Mouse (Mus musculus): Measurements from ENCODE around the gene Snrpd2. TPM values are rescaled to one million over a fixed set of nuclear protein-coding genes. Genes with fewer than 3 reads are reported as not detected.

Gene Snrpd2
- total RNA-seq, 2 experiments from 2014 or later, result 47.3 to 49.9 TPM

- intact Hi-C loops (cut with DNase I), result loop anchor here (2.0 kb wide), 1 partner anchor 16 kb away; no protein-coding TSS in a partner anchor
- DNase-seq, result peak; percentile 65 to 82
These were observed 23.4 kb downstream of the Snrpd2 start for GRCm38 (mm10) chr7:19172874-19173273.

- intact Hi-C loops (cut with DNase I), result loop anchor here (5.0 kb wide), 3 partner anchors 106 to 166 kb away; partner anchors contain the start of genes Ercc1, Ppm1n and Rtn2
- no peak for DNase-seq
These were observed 26.4 kb downstream of the Snrpd2 start, which contains the start of gene Eml2 for GRCm38 (mm10) chr7:19175708-19176515. Eml2 (plus strand) TSS chr7:19176421.

GRCm38 (mm10) chr7:19176516-19176947 is 27.0 kb downstream of the Snrpd2 start:
- no peak for DNase-seq
- intact Hi-C loops (cut with DNase I), result loop anchor here (5.0 kb wide), 3 partner anchors 106 to 166 kb away; partner anchors contain the start of genes Ercc1, Ppm1n and Rtn2

DNA sequence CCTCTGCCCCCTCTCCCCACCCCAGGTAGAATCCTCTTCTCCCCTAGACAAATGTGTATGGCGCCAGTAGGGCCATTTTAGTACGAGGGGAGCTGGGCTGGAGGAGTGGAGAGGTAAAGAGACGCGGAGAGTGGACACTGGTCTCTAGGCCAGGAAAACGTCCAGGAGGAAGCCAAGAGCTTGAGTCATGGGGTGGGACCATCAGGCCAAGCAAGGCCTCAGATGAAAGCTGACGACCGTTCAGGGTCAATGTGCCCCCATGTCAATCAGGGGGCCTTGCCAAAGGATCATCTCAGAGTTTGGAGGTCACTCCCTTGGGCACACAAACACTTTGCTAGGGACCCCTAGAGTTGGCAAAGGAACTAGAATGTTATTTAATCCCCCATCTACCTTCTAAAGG is 27.7 kb downstream of the Snrpd2 start:
- DNase-seq, result no peak

GRCm38 (mm10) chr7:19178035-19178434 is 28.5 kb downstream of the Snrpd2 start:
- intact Hi-C loops (cut with DNase I), result loop anchor here (2.0 to 5.0 kb wide), 4 partner anchors 29 to 164 kb away; partner anchors contain the start of genes Ercc1, Ppm1n and Rtn2
- DNase-seq, result no peak

More for the DNA sequence above, 27.7 kb downstream of the Snrpd2 start:
- intact Hi-C loops (cut with DNase I), result loop anchor here (5.0 kb wide), 3 partner anchors 105 to 165 kb away; partner anchors contain the start of genes Ercc1, Ppm1n and Rtn2

- intact Hi-C loops (cut with DNase I), result loop anchor here (2.0 to 5.0 kb wide), 4 partner anchors 28 to 164 kb away; partner anchors contain the start of genes Ercc1, Ppm1n and Rtn2
- peak; percentile 59 to 69 for DNase-seq
These were observed 29.0 kb downstream of the Snrpd2 start for GRCm38 (mm10) chr7:19178443-19179092.

- intact Hi-C loops (cut with DNase I), result loop anchor here (2.0 to 5.0 kb wide), 4 partner anchors 28 to 163 kb away; partner anchors contain the start of genes Ercc1, Ppm1n and Rtn2
- peak; percentile 44 to 58 for DNase-seq
These were observed 29.7 kb downstream of the Snrpd2 start for GRCm38 (mm10) chr7:19179173-19179572.

DNA sequence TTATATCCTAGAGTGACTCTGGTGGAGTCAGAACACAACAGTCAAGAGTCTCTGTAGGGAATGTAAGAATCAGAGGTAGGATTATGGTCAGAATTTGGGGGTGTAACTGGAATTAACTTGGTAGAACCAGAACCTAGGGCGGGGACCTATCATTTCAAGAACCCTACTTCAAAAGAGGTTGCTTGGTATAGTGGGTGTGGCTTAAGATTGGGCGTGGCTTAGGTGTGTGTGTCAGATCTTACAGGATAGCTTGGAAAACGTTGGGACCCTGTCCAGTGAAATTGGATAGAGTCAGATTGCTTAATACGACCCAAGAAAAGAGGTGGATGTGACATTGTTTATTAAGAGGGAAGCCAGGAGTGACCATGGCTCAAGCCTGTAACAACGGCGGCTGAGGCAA is 30.4 kb downstream of the Snrpd2 start:
- intact Hi-C loops (cut with DNase I), result loop anchor here (2.0 to 5.0 kb wide), 4 partner anchors 27 to 162 kb away; partner anchors contain the start of genes Ercc1, Ppm1n and Rtn2
- DNase-seq, result no peak

GRCm38 (mm10) chr7:19180862-19181429 is 31.4 kb downstream of the Snrpd2 start:
- DNase-seq, result no peak
- intact Hi-C loops (cut with DNase I), result no loop called here

- DNase-seq, result no peak
- intact Hi-C loops (cut with DNase I), result no loop called here
These were observed 34.7 kb downstream of the Snrpd2 start for GRCm38 (mm10) chr7:19184250-19184649.

DNA sequence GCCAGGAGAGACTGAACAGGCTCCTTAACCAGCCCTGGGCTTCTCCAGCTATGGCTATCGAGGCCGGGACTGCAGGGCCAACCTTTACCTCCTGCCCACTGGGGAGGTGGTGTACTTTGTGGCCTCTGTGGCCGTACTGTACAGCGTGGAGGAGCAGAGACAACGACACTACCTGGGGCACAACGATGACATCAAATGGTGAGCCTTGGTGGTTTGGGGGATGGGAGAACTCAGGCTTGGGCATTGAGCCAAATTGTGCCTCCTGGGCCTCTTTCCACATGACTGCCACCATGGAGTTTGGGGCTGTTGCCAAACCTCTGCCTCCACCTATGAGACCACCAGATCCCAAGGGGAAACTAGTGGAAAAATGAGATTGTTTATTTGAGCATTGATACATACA is 35.2 kb downstream of the Snrpd2 start:
- no peak for DNase-seq
- intact Hi-C loops (cut with DNase I), result no loop called here

DNA sequence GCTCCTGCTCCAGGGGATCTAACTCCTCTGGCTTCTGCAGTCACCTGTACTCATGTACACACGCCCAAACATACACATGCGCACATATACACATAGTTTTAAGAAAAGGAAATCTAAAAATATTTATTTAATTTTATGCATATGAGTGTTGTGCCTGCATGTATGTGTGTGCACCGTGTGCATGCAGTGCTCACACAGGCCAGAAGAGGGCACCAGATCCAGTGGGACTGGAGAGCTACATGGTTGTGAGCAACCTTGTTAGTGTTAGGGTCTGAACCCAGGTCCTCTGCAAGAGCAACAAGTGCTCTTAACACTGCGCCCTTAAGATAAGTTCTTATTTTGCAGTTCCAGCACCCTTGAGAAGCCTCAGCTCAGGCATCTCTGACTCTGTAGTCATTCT is 45.2 kb downstream of the Snrpd2 start:
- intact Hi-C loops (cut with DNase I), result no loop called here
- no peak for DNase-seq

GRCm38 (mm10) chr7:19196676-19197075 is 47.2 kb downstream of the Snrpd2 start:
- no peak for DNase-seq
- intact Hi-C loops (cut with DNase I), result no loop called here

DNA sequence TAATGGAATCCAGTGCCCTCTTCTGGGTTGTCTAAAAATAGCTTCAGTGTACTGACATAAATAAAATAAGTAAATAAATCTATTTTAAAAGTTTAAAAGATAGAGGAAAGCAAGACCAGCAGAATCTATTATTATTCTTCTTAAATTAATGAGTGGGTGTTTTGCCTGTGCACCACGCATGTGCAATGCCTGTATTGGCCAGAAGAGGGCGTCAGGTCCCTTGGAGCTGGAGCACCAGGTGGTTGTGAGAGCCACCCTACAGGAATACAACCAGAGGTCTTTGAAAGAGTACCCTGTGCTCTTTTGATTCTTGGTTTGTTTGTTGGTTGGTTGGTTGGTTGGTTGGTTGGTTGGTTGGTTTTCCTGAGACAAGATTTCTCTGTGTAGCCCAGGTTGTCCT is 48.5 kb downstream of the Snrpd2 start:
- no peak for DNase-seq
- intact Hi-C loops (cut with DNase I), result no loop called here

DNA sequence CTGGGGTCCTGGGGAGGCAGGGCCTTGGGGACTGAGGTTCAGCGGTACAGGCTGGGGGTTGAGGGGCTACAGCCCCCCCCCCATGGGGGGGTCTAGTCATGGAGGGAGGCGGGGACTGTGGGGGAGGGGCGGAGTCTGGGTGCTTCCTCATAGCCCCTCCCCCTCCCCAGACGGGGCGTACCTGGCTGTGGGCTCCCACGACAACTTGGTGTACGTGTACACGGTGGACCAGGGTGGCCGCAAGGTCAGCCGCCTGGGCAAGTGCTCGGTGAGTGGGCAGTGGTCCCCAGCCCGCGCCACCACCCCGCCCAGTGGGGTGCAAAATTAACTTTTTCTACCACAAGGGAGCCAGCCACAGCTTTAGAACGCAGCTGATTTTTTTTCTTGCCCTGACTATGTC is 52.1 kb downstream of the Snrpd2 start:
- no peak for DNase-seq
- intact Hi-C loops (cut with DNase I), result no loop called here

DNA sequence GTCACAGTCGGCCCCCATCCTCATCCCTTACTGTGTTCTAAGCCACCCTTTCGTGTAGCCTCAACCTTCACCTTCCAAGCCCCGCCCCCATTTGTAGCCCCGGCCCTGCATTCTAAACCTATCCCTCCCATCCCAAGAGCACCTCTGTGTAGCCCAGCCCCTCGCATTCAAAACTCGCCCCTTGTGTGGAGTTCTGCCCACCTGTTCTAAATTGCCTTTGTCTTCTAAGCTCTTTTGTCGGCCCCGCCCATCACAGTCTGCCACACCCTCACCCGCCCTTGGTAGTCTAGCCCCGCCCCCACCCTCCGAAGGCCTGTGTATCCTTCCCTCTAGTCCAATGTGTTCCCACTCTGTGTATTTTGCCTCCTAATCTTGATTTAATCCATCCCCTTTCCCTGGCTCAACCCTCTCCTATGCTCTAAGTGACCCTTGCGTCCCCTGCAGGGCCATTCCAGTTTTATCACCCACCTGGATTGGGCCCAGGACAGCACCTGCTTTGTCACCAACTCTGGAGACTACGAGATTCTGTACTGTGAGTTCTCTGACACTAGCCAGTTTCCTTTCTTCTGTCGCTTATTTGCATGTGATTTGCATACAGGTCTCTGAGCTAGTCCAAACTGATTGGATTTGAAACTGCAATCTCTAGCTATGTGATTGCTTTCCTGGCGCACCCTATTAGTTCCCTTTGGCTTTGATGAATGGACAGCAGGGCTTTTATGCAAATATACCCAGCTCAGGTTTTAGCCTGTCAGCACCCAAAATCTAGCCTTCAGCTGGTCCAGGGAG is 52.7 kb downstream of the Snrpd2 start:
- no peak for DNase-seq
- intact Hi-C loops (cut with DNase I), result no loop called here
